Mouse (Mus musculus): ENCODE data around the gene Unc119.

GRCm38 (mm10) chr11:78346326-78347069, 3.2 kb downstream of the Unc119 start:
- TF ChIP-seq CTCF (conservative IDR thresholded peaks at IDR 0.05; ENCODE audit: low read length), result no peak
- TF ChIP-seq NANOG (IDR thresholded peaks at IDR 0.05; ENCODE audit: borderline replicate concordance, low read length), result no peak

All from E14TG2a.4 (cell line).